Mouse (Mus musculus) hindbrain, embryonic 15.5 days (tissue): ENCODE measurements around the gene Adgrb3. TPM values are rescaled to one million over a fixed set of nuclear protein-coding genes. Genes with fewer than 3 reads are reported as not detected.
A peak's percentile ranks its signal among the peaks of the same experiment; 100 is the strongest.

ENCODE experiments used
- ATAC-seq: fragments of 200-750 bp; cut with Nextera tagmentation; 2 replicates; pipeline ENCODE4 v1.8.0; 2017; ENCODE audit warnings: low read depth, moderate number of reproducible peaks, moderate TSS enrichment; ENCODE audit not compliant: low FRiP score
- H3K27ac ChIP-seq: fragments of 300-500 bp; sonication (generic); replicated peaks from 2 replicates; pipeline ENCODE4 v1.5.1; 2015; ENCODE audit warnings: mild to moderate bottlenecking, inconsistent platforms
- H3K27me3 ChIP-seq: fragments of 300-500 bp; sonication (generic); 2 replicates; pipeline ENCODE4 v1.6.1; 2015; ENCODE audit warnings: control low read depth, inconsistent platforms
- H3K36me3 ChIP-seq: fragments of 300-500 bp; sonication (generic); 2 replicates; pipeline ENCODE4 v1.6.1; 2015; ENCODE audit warnings: control low read depth, inconsistent platforms
- H3K4me1 ChIP-seq: fragments of 300-500 bp; sonication (generic); replicated peaks from 2 replicates; pipeline ENCODE4 v1.6.1; 2015; ENCODE audit warnings: control low read depth, inconsistent platforms
- H3K4me2 ChIP-seq: fragments of 300-500 bp; sonication (generic); 2 replicates; pipeline ENCODE4 v1.6.1; 2015; ENCODE audit warnings: moderate library complexity, mild to moderate bottlenecking, inconsistent platforms
- H3K4me3 ChIP-seq: fragments of 300-500 bp; sonication (generic); 2 replicates; pipeline ENCODE4 v1.5.1; 2015; ENCODE audit warnings: mild to moderate bottlenecking, inconsistent platforms
- H3K9ac ChIP-seq: fragments of 300-500 bp; sonication (generic); 2 replicates; pipeline ENCODE4 v1.6.1; 2015; ENCODE audit warnings: inconsistent platforms
- H3K9me3 ChIP-seq: fragments of 300-500 bp; sonication (generic); 2 replicates; pipeline ENCODE4 v1.6.1; 2016; ENCODE audit warnings: control low read depth, inconsistent platforms
- WGBS: fragments of 180-500 bp; shearing (Covaris S2); methylation state at CpG from one replicate; pipeline ENCODE4 v1.1.7; 2015; 5-methylcytosine and 5-hydroxymethylcytosine counted together
- polyA plus RNA-seq: library from polyadenylated mRNA; unstranded; fragments of >200 nt; fragmentation: Nextera tagmentation; extraction: Ambion mirVana; gene quantifications from 2 replicates; pipeline ENCODE4 v1.2.1, GENCODE M21; 2015

Gene Adgrb3
- polyA plus RNA-seq, 1 experiment from 2014 or later: 52.4 TPM

GRCm38 (mm10) chr1:25081265-25081849 is 748.1 kb downstream of the Adgrb3 start:
- WGBS: 80% methylated on average over 4 of the region's 4 CpGs
- peaks cover 17% of the 10 kb centered on the region; the same call in 1 of the 2 replicates for H3K4me1 ChIP-seq
- H3K4me2 ChIP-seq: no peak overlapping the region
- H3K27me3 ChIP-seq: no peaks in the 10 kb centered on the region
- H3K4me3 ChIP-seq: no peak overlapping the region
- ATAC-seq: no peak
- H3K36me3 ChIP-seq: no peaks in the 10 kb centered on the region
- H3K9ac ChIP-seq: no peak overlapping the region
- no peak overlapping the region for H3K27ac ChIP-seq
- no peaks in the 10 kb centered on the region for H3K9me3 ChIP-seq

- H3K4me1 ChIP-seq: peaks cover 3% of the 10 kb centered on the region; the same call in 1 of the 2 replicates
- H3K27me3 ChIP-seq: no peaks in the 10 kb centered on the region
- no peak overlapping the region for H3K4me2 ChIP-seq
- no peaks in the 10 kb centered on the region for H3K9me3 ChIP-seq
- no peaks in the 10 kb centered on the region for H3K36me3 ChIP-seq
- no peak for ATAC-seq
- no peak overlapping the region for H3K4me3 ChIP-seq
- WGBS: 97% methylated on average over 2 of the region's 2 CpGs
- no peak overlapping the region for H3K27ac ChIP-seq
- H3K9ac ChIP-seq: no peak overlapping the region
Observed at GRCm38 (mm10) chr1:25079395-25079794, 750.1 kb downstream of the Adgrb3 start.

- WGBS: 44% methylated on average over 5 of the region's 5 CpGs
Observed at GRCm38 (mm10) chr1:25075952-25076351, 753.6 kb downstream of the Adgrb3 start.

GRCm38 (mm10) chr1:25063964-25064363 is 765.5 kb downstream of the Adgrb3 start:
- Histone ChIP-seq H3K9me3 (no peaks in the 10 kb centered on the region), H3K36me3 (peaks cover 14% of the 10 kb centered on the region), H3K9ac (no peak overlapping the region), H3K27ac (no peak overlapping the region), H3K4me2 (no peak overlapping the region), H3K4me3 (no peak overlapping the region), H3K4me1 (no peaks in the 10 kb centered on the region), H3K27me3 (no peaks in the 10 kb centered on the region)
- 41% methylated on average over 6 of the region's 6 CpGs for WGBS
- no peak for ATAC-seq

More at GRCm38 (mm10) chr1:25075952-25076351, 753.6 kb downstream of the Adgrb3 start:
- no peak overlapping the region for H3K9ac ChIP-seq
- H3K27me3 ChIP-seq: no peaks in the 10 kb centered on the region
- H3K4me1 ChIP-seq: no peaks in the 10 kb centered on the region
- ATAC-seq: no peak
- H3K4me2 ChIP-seq: no peak overlapping the region
- no peaks in the 10 kb centered on the region for H3K36me3 ChIP-seq
- no peak overlapping the region for H3K4me3 ChIP-seq
- H3K9me3 ChIP-seq: no peaks in the 10 kb centered on the region
- no peak overlapping the region for H3K27ac ChIP-seq

GRCm38 (mm10) chr1:25060935-25061334 is 768.6 kb downstream of the Adgrb3 start:
- ATAC-seq: no peak
- WGBS: 89% methylated on average over 3 of the region's 3 CpGs

GRCm38 (mm10) chr1:25060191-25060590 is 769.3 kb downstream of the Adgrb3 start:
- H3K36me3 ChIP-seq: no peaks in the 10 kb centered on the region
- H3K4me3 ChIP-seq: no peak overlapping the region
- H3K4me1 ChIP-seq: no peaks in the 10 kb centered on the region
- no peaks in the 10 kb centered on the region for H3K9me3 ChIP-seq
- no peaks in the 10 kb centered on the region for H3K27me3 ChIP-seq
- WGBS: 86% methylated on average over 6 of the region's 6 CpGs
- H3K4me2 ChIP-seq: no peak overlapping the region
- H3K9ac ChIP-seq: no peak overlapping the region
- no peak for ATAC-seq
- no peak overlapping the region for H3K27ac ChIP-seq

More at GRCm38 (mm10) chr1:25060935-25061334, 768.6 kb downstream of the Adgrb3 start:
- no peaks in the 10 kb centered on the region for H3K27me3 ChIP-seq
- no peak overlapping the region for H3K27ac ChIP-seq
- no peak overlapping the region for H3K9ac ChIP-seq
- no peak overlapping the region for H3K4me3 ChIP-seq
- no peaks in the 10 kb centered on the region for H3K4me1 ChIP-seq
- H3K9me3 ChIP-seq: no peaks in the 10 kb centered on the region
- H3K4me2 ChIP-seq: no peak overlapping the region
- H3K36me3 ChIP-seq: no peaks in the 10 kb centered on the region

- Histone ChIP-seq H3K36me3 (no peaks in the 10 kb centered on the region), H3K9ac (no peak overlapping the region), H3K4me1 (no peaks in the 10 kb centered on the region), H3K9me3 (no peaks in the 10 kb centered on the region), H3K4me2 (no peak overlapping the region), H3K4me3 (no peak overlapping the region), H3K27me3 (no peaks in the 10 kb centered on the region), H3K27ac (no peak overlapping the region)
- WGBS: 68% methylated on average over 2 of the region's 2 CpGs
- ATAC-seq: no peak
Observed at GRCm38 (mm10) chr1:25057656-25058055, 771.9 kb downstream of the Adgrb3 start.

GRCm38 (mm10) chr1:25057212-25057611 is 772.3 kb downstream of the Adgrb3 start:
- ATAC-seq: no peak
- H3K4me1 ChIP-seq: no peaks in the 10 kb centered on the region
- H3K36me3 ChIP-seq: no peaks in the 10 kb centered on the region
- H3K27me3 ChIP-seq: no peaks in the 10 kb centered on the region
- H3K4me3 ChIP-seq: no peak overlapping the region
- H3K4me2 ChIP-seq: no peak overlapping the region
- no peaks in the 10 kb centered on the region for H3K9me3 ChIP-seq
- no peak overlapping the region for H3K9ac ChIP-seq
- no peak overlapping the region for H3K27ac ChIP-seq
- 68% methylated on average over 6 of the region's 6 CpGs for WGBS

GRCm38 (mm10) chr1:25042091-25042490 is 787.4 kb downstream of the Adgrb3 start:
- no peak for ATAC-seq
- WGBS: 66% methylated on average over 4 of the region's 4 CpGs

GRCm38 (mm10) chr1:25034161-25034560 is 795.3 kb downstream of the Adgrb3 start:
- peaks cover 14% of the 10 kb centered on the region for H3K4me1 ChIP-seq
- H3K4me3 ChIP-seq: no peak overlapping the region
- peak overlapping the region; percentile 41; the same call in 1 of the 2 replicates for H3K27ac ChIP-seq
- ATAC-seq: peak; percentile 72
- H3K9me3 ChIP-seq: no peaks in the 10 kb centered on the region
- H3K36me3 ChIP-seq: no peaks in the 10 kb centered on the region
- no peak overlapping the region for H3K9ac ChIP-seq
- WGBS: 42% methylated on average over 10 of the region's 10 CpGs
- no peaks in the 10 kb centered on the region for H3K27me3 ChIP-seq
- peak overlapping the region; percentile 32 for H3K4me2 ChIP-seq

More at GRCm38 (mm10) chr1:25042091-25042490, 787.4 kb downstream of the Adgrb3 start:
- H3K36me3 ChIP-seq: no peaks in the 10 kb centered on the region
- no peak overlapping the region for H3K27ac ChIP-seq
- no peak overlapping the region for H3K4me2 ChIP-seq
- no peaks in the 10 kb centered on the region for H3K27me3 ChIP-seq
- no peaks in the 10 kb centered on the region for H3K9me3 ChIP-seq
- H3K9ac ChIP-seq: no peak overlapping the region
- no peak overlapping the region for H3K4me3 ChIP-seq
- no peaks in the 10 kb centered on the region for H3K4me1 ChIP-seq

- 37% methylated on average over 8 of the region's 8 CpGs for WGBS
Observed at GRCm38 (mm10) chr1:25033155-25034095, 796.1 kb downstream of the Adgrb3 start.

GRCm38 (mm10) chr1:25023156-25023555 is 806.4 kb downstream of the Adgrb3 start:
- H3K36me3 ChIP-seq: no peaks in the 10 kb centered on the region
- no peak overlapping the region for H3K4me2 ChIP-seq
- no peak overlapping the region for H3K27ac ChIP-seq
- no peak overlapping the region for H3K9ac ChIP-seq
- ATAC-seq: no peak
- no peaks in the 10 kb centered on the region for H3K27me3 ChIP-seq
- H3K4me1 ChIP-seq: no peaks in the 10 kb centered on the region
- no peak overlapping the region for H3K4me3 ChIP-seq
- no peaks in the 10 kb centered on the region for H3K9me3 ChIP-seq
- 87% methylated on average over 3 of the region's 3 CpGs for WGBS

More at GRCm38 (mm10) chr1:25033155-25034095, 796.1 kb downstream of the Adgrb3 start:
- Histone ChIP-seq H3K27ac (peak overlapping the region; percentile 41), H3K9me3 (no peaks in the 10 kb centered on the region), H3K36me3 (no peaks in the 10 kb centered on the region), H3K4me1 (peaks cover 14% of the 10 kb centered on the region), H3K9ac (no peak overlapping the region), H3K4me3 (no peak overlapping the region), H3K27me3 (no peaks in the 10 kb centered on the region), H3K4me2 (peak overlapping the region; percentile 32)
- ATAC-seq: peak; percentile 93
